Mouse (Mus musculus): ENCODE measurements at regions not wholly inside any gene's neighbourhood (a gene's known extent, or its start where the extent isn't known, plus 50 kb on each side); places are given as distances from the start of the nearest gene placed in this dataset.

GRCm38 (mm10) chr3:34522054-34522684 is 128.0 kb upstream of the Sox2 start:
- DNase-seq = no peak

- no peak for DNase-seq
Measured at GRCm38 (mm10) chr3:34521357-34522053, 128.7 kb upstream of the Sox2 start.

- DNase-seq = no peak
Measured at GRCm38 (mm10) chr3:34512503-34513145, 137.6 kb upstream of the Sox2 start.

- no peak for DNase-seq
Measured at GRCm38 (mm10) chr3:34510723-34511122, 139.5 kb upstream of the Sox2 start.

GRCm38 (mm10) chr3:34509160-34509559 is 141.0 kb upstream of the Sox2 start:
- no peak for DNase-seq

- DNase-seq = no peak
Measured at GRCm38 (mm10) chr3:34504573-34504894, 145.7 kb upstream of the Sox2 start.

- no peak for DNase-seq
Measured at GRCm38 (mm10) chr3:34503874-34504572, 146.2 kb upstream of the Sox2 start.

GRCm38 (mm10) chr3:34496839-34497238 is 153.4 kb upstream of the Sox2 start:
- DNase-seq = no peak

- DNase-seq = no peak
Measured at GRCm38 (mm10) chr3:34495615-34496014, 154.6 kb upstream of the Sox2 start.

GRCm38 (mm10) chr3:34493921-34494320 is 156.3 kb upstream of the Sox2 start:
- DNase-seq = no peak

GRCm38 (mm10) chr3:34489008-34489407 is 161.2 kb upstream of the Sox2 start:
- DNase-seq = no peak

- no peak for DNase-seq
Measured at GRCm38 (mm10) chr3:34486441-34487050, 163.7 kb upstream of the Sox2 start.

- no peak for DNase-seq
Measured at GRCm38 (mm10) chr3:34485345-34486223, 164.6 kb upstream of the Sox2 start.

- no peak for DNase-seq
Measured at GRCm38 (mm10) chr3:34483934-34484333, 166.3 kb upstream of the Sox2 start.

- no peak for DNase-seq
Measured at GRCm38 (mm10) chr3:34481821-34482713, 168.1 kb upstream of the Sox2 start.

GRCm38 (mm10) chr3:34481314-34481713 is 168.9 kb upstream of the Sox2 start:
- no peak for DNase-seq

- DNase-seq = no peak
Measured at GRCm38 (mm10) chr3:34474126-34474525, 176.1 kb upstream of the Sox2 start.

GRCm38 (mm10) chr3:34470721-34471120 is 179.5 kb upstream of the Sox2 start:
- DNase-seq = no peak

GRCm38 (mm10) chr3:34469946-34470345 is 180.3 kb upstream of the Sox2 start:
- no peak for DNase-seq

GRCm38 (mm10) chr3:34466312-34466711 is 183.9 kb upstream of the Sox2 start:
- DNase-seq = no peak

All from adrenal gland, postnatal 25 days (tissue).